Mouse (Mus musculus) neural tube, embryonic 14.5 days (tissue): Measurements from ENCODE around the gene Gm5105. TPM values are rescaled to one million over a fixed set of nuclear protein-coding genes. Genes with fewer than 3 reads are reported as not detected.

Source experiments
- ATAC-seq: fragments of 200-750 bp; cut with Nextera tagmentation; 2 replicates; pipeline ENCODE4 v1.8.0; 2017; ENCODE audit warnings: low read depth, mild to moderate bottlenecking, moderate TSS enrichment, moderate library complexity
- H3K27ac ChIP-seq: fragments of 300-500 bp; sonication (generic); 2 replicates; pipeline ENCODE4 v1.5.1; 2014; ENCODE audit warnings: low read depth, mild to moderate bottlenecking, control low read depth, low read length, moderate library complexity, mixed read lengths
- H3K27me3 ChIP-seq: fragments of 300-500 bp; sonication (generic); 2 replicates; pipeline ENCODE4 v1.6.1; 2014; ENCODE audit warnings: low read length; ENCODE audit not compliant: control insufficient read depth, insufficient read depth
- H3K36me3 ChIP-seq: fragments of 300-500 bp; sonication (generic); 2 replicates; pipeline ENCODE4 v1.6.1; 2014; ENCODE audit warnings: low read length, mixed read lengths; ENCODE audit not compliant: control insufficient read depth, insufficient read depth
- H3K4me1 ChIP-seq: fragments of 300-500 bp; sonication (generic); 2 replicates; pipeline ENCODE4 v1.6.1; 2014; ENCODE audit warnings: low read length; ENCODE audit not compliant: control insufficient read depth, insufficient read depth
- H3K4me2 ChIP-seq: fragments of 300-500 bp; sonication (generic); 2 replicates; pipeline ENCODE4 v1.6.1; 2014; ENCODE audit warnings: mild to moderate bottlenecking, low read depth, low read length, control low read depth
- H3K4me3 ChIP-seq: fragments of 300-500 bp; sonication (generic); 2 replicates; pipeline ENCODE4 v1.5.1; 2014; ENCODE audit warnings: low read depth, low read length, control low read depth, mixed read lengths
- H3K9ac ChIP-seq: fragments of 300-500 bp; sonication (generic); replicated peaks from 2 replicates; pipeline ENCODE4 v1.6.1; 2014; ENCODE audit warnings: low read depth, mild to moderate bottlenecking, control low read depth, low read length, mixed read lengths
- H3K9me3 ChIP-seq: fragments of 300-500 bp; sonication (generic); 2 replicates; pipeline ENCODE4 v1.6.1; 2016; ENCODE audit warnings: low read length; ENCODE audit not compliant: control insufficient read depth
- WGBS: fragments of 180-500 bp; shearing (Covaris S2); extraction: QIAGEN DNeasy Blood & Tissue Kit; methylation state at CpG from one replicate; pipeline ENCODE4 v1.1.7; 2014; 5-methylcytosine and 5-hydroxymethylcytosine counted together
- polyA plus RNA-seq: library from polyadenylated mRNA; unstranded; fragments of >200 nt; fragmentation: Nextera tagmentation; extraction: Ambion mirVana; gene quantifications from 2 replicates; pipeline ENCODE4 v1.2.1, GENCODE M21; 2014

The Gm5105 gene
- polyA plus RNA-seq, 1 experiment from 2014 or later, result 0.24 TPM

DNA sequence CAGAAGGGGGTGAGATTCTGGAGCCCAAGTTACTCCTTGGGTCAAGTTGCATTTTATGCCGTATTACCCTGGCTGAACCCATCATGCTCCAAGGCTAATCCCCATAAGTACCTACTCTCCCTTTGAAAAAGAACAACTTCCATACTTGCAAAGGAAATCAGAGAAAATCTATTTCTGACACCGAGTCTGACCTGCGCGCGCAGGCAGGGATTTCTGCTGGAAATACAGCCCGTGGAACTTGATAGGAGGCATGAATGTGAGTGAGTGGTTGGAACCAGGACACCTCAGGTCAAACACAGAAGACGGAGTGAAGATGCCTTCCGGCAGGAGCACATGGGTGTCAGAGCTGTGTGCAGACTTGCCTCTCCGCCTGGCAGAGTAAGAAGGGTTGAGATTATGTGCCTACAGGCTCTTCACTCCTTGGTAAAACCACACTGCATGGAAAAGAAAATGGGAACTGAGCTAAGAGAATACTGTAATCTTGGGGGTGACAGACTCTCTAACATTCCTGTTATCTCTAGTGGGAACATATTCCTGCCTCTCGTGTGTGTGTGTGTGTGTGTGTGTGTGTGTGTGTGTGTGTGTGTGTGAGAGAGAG, 4.4 kb upstream of the Gm5105 start:
- Histone ChIP-seq H3K27me3 (no peaks in the 10 kb centered on the region), H3K4me3 (no peak overlapping the region), H3K36me3 (no peaks in the 10 kb centered on the region), H3K4me1 (no peaks in the 10 kb centered on the region), H3K4me2 (no peak overlapping the region), H3K27ac (no peak overlapping the region), H3K9ac (no peak overlapping the region), H3K9me3 (no peaks in the 10 kb centered on the region)
- ATAC-seq, result no peak
- 93% methylated on average over 10 of the region's 10 CpGs for WGBS

DNA sequence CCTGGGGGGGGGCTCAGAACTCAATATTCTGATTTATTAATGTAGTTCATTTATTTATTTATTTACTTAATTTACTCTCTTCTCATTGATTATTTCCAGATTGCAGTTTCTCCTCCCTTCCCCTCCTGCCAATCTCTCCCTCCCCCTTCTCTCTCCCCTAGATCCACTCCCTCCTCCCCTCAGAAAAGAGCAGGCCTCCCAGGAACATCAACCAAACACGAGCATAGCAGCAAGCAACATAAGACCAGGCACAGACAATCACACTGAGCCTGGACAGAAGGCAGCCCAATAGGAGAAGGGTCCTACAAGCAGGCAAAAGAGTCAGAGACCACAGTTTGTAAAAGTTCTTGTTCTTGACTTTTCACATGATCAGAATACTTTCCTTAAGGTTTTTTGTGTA, 3.8 kb upstream of the Gm5105 start:
- 4% methylated on average over 1 of the region's 1 CpGs for WGBS
- H3K36me3 ChIP-seq, result no peaks in the 10 kb centered on the region
- H3K4me3 ChIP-seq, result no peak overlapping the region
- no peaks in the 10 kb centered on the region for H3K4me1 ChIP-seq
- H3K9me3 ChIP-seq, result no peaks in the 10 kb centered on the region
- no peak overlapping the region for H3K9ac ChIP-seq
- ATAC-seq, result no peak
- H3K27ac ChIP-seq, result no peak overlapping the region
- H3K4me2 ChIP-seq, result no peak overlapping the region
- H3K27me3 ChIP-seq, result no peaks in the 10 kb centered on the region

DNA sequence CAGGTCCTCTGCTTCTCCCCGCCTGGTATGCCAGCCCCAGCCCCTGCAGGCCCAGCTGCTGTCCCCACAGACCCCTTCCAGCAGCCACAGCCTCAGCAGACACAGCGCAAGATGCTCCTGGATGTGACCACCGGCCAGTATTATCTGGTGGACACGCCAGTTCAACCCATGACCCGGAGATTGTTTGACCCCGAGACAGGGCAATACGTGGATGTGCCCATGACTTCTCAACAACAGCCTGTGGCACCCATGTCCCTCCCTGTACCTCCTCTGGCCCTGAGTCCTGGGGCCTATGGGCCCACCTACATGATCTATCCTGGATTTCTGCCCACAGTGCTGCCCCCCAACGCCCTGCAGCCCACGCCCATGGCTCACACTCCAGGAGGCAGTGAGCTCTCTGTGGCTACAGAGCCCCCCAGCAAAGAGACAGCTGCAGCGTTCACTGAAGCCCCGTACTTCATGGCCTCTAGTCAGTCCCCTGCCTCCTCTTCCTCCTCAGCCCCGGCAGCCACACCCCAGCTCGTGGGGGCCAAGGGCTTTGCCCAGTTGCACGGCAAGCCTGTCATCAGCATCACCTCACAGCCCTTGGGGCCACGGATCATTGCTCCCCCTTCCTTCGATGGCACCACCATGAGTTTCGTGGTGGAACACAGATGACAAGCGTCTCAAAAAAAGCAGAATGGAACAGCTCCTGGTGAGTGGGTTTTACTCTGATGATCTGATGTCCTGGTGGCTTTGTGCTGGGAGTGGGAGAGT, 2.7 kb upstream of the Gm5105 start:
- H3K4me3 ChIP-seq, result no peak overlapping the region
- no peaks in the 10 kb centered on the region for H3K4me1 ChIP-seq
- no peak overlapping the region for H3K9ac ChIP-seq
- no peak overlapping the region for H3K27ac ChIP-seq
- no peaks in the 10 kb centered on the region for H3K36me3 ChIP-seq
- no peak overlapping the region for H3K4me2 ChIP-seq
- ATAC-seq, result no peak
- H3K27me3 ChIP-seq, result no peaks in the 10 kb centered on the region
- no peaks in the 10 kb centered on the region for H3K9me3 ChIP-seq
- WGBS, result 79% methylated on average over 18 of the region's 18 CpGs

DNA sequence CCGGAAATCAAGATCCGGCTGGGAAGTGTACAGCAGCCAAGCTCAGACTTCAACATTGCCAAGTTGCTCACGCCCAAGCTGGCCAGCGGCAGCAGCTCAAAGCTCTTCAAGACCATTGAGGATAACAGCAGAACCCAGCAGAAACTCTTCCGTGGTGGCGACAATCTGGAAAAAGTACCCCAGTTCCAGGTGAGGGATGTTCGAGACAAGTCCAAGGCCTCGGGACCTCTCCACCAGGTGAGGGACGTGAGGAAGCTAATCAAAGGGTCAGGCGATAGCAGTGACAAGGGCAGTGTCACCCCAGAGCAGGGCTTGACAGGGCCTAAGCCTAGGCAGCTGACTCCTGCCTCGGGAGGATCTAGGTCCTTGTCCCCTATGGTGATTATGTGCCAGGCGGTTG, 915 bp upstream of the Gm5105 start:
- no peak for ATAC-seq
- Histone ChIP-seq H3K9ac (no peak overlapping the region), H3K27ac (no peak overlapping the region), H3K27me3 (no peaks in the 10 kb centered on the region), H3K4me3 (no peak overlapping the region), H3K4me2 (no peak overlapping the region), H3K4me1 (0 out of 2 replicates have a peak, but pooled peaks cover 2% of the 10 kb centered on the region), H3K36me3 (no peaks in the 10 kb centered on the region), H3K9me3 (no peaks in the 10 kb centered on the region)
- WGBS, result 95% methylated on average over 12 of the region's 12 CpGs

DNA sequence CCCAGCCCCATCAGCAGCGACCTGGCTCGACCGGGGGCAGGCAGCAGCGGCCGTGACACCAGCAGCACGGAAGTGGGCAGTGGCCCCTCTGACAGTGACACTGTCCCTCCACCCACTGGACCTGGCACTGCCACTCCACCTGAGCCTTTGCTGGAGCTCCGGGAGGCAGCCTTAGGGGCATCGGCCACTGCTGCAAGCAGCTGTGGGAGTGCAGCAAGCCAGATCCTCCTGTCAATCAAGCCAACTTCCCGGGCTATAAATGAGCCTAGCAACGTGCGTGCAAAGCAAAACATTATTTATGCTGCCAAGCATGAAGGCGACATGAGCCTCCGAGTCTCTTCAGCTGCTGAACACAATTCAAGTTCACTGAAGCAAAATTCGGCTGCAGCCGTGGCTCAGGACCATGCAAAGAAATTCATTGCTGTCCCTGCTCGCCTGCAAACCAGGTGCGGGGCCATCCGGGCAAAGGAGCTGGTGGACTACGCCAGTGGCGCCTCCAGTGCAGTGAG, 786 bp downstream of the Gm5105 start:
- 61% methylated on average over 20 of the region's 20 CpGs for WGBS
- H3K9me3 ChIP-seq, result no peaks in the 10 kb centered on the region
- peak; percentile 16; the same call in 1 of the 2 replicates for ATAC-seq
- no peak overlapping the region for H3K27ac ChIP-seq
- no peaks in the 10 kb centered on the region for H3K36me3 ChIP-seq
- H3K4me2 ChIP-seq, result no peak overlapping the region
- 0 out of 2 replicates have a peak, but pooled peaks cover 2% of the 10 kb centered on the region for H3K4me1 ChIP-seq
- H3K4me3 ChIP-seq, result no peak overlapping the region
- H3K9ac ChIP-seq, result no peak overlapping the region
- H3K27me3 ChIP-seq, result no peaks in the 10 kb centered on the region

DNA sequence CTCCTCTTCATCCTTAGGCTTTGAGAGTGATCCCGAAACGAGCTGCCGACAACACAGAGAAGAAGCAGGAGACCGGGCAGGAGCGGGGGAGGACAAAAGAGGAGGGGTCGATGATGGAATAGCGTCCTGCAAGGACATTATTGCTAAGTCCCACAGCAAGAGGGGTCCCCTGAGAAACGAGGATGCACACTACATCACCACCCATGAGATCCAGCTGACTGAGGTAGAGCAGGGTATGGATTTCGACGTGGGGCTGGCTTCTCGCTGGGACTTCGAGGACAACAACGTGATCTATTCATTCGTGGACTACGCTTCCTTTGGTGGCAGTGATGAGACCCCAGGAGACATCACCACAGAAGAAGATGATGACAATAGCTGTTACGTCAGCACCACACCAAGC, 1.3 kb downstream of the Gm5105 start:
- ATAC-seq, result no peak
- Histone ChIP-seq H3K4me1 (0 out of 2 replicates have a peak, but pooled peaks cover 2% of the 10 kb centered on the region), H3K9me3 (no peaks in the 10 kb centered on the region), H3K27ac (no peak overlapping the region), H3K27me3 (no peaks in the 10 kb centered on the region), H3K4me3 (no peak overlapping the region), H3K36me3 (no peaks in the 10 kb centered on the region), H3K4me2 (no peak overlapping the region), H3K9ac (no peak overlapping the region)
- WGBS, result 80% methylated on average over 16 of the region's 16 CpGs

DNA sequence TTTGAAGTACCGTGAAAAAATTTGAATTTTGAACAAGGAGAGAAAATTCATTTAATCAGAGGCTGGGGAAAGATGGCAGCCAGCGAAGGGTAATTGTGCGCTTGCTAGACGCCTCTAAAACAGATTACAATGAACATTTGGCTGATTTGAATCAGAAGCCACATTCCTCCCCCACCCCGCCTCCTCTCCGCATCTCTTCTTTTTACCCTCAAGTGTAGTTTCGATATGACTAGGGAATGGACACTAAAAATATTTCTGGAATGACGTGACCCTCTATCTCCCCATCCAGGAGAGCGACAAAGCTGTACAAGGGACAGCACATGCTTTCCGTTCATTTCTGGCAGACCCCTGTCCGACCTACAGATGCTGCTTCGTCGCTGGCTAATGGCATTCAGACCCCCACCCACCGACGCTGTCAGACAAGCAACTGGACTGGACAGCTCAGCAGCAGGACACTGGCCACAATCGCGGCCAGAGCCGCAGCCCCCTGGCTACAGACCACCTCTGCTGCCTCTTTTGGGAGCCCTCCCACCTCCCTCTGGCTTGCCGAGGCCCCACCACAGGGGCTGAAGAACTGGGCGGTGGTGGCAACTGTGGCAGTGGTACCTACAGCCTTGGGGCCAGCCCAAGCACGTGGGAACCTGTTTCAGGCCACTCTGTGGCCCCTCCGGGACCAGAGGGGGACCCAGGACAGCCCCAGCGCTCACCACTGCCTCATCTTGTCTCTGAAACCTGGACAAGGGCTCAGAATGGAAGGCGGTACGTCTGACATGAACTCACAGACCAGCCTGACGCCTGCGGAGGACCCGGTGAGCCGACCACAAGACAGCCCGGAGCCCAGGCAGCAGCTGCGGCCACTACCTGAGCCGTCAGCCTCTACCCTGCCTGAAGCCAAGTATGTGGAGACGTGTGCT, 2.2 kb downstream of the Gm5105 start, which contains the start of gene 1110002E22Rik:
Gene 1110002E22Rik (plus strand): TSS at position 321 of the 914 bp plus-strand sequence.
- Histone ChIP-seq H3K4me2 (no peak within 1 kb of the TSS), H3K9me3 (no peaks in the 10 kb centered on the region), H3K36me3 (no peaks in the 10 kb centered on the region), H3K9ac (no peak within 1 kb of the TSS), H3K4me1 (0 out of 2 replicates have a peak, but pooled peaks cover 2% of the 10 kb centered on the region), H3K27ac (no peak within 1 kb of the TSS), H3K27me3 (no peaks in the 10 kb centered on the region), H3K4me3 (no peak within 1 kb of the TSS)
- peak; percentile 39 for ATAC-seq
- WGBS, result 74% methylated on average over 33 of the region's 33 CpGs

DNA sequence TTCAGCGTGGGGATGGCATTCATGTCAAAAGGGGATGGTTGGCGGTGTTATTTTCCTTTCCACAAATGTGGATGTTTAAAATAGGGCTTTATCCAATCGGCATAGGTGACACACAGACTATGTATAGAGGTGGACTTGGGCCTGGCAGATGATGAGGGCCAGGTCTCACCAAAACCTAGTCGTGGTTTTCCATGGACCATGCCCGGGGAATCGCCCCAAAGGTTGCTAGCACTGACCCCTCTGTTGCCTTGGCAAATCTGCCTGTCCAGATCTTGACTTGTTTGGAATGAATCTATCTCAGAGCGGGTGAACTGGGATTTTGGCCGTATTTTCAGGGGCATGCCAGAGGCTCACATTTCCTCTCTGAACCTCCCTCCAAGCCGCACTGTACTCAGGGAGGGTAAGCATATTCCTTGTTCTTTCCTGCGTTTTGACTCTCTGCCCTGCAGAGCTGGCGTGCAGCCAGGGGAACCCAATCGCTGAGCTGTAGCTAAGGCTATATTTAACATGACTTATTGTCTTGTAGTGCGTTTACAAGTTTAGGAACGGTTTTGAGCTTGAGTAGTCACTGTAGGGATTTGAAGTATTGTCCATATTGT, 3.4 kb downstream of the Gm5105 start:
- H3K4me1 ChIP-seq, result 0 out of 2 replicates have a peak, but pooled peaks cover 2% of the 10 kb centered on the region
- H3K4me3 ChIP-seq, result no peak overlapping the region
- no peak for ATAC-seq
- H3K9ac ChIP-seq, result no peak overlapping the region
- H3K9me3 ChIP-seq, result no peaks in the 10 kb centered on the region
- H3K4me2 ChIP-seq, result no peak overlapping the region
- H3K36me3 ChIP-seq, result no peaks in the 10 kb centered on the region
- no peak overlapping the region for H3K27ac ChIP-seq
- H3K27me3 ChIP-seq, result no peaks in the 10 kb centered on the region
- WGBS, result 53% methylated on average over 14 of the region's 14 CpGs
